Comparison of ENCODE assay signal across 10 mouse cellular contexts in the genomic region with DNA sequence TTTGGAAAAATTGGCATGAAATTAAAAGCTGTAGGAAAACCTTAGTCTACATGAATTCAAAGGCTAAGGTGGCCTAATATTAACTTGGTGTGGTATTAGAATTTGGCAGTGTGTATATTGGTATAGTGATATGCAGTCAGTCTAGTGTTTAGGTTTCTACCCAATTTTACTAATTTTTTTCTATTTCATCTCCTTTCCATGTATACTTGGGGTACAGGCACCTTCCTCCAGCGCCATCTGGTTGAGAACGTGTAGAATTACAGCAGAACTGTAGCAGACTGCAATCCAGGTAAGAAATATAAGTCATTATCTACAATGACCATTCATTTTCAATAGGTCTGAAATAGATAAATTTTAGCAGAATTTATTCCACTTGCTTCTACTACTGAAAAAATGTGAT.
A peak's percentile ranks its signal among the peaks of the same experiment; 100 is the strongest.
DNase-seq lines count a peak whose midpoint lies in the region; ATAC-seq and TF ChIP-seq lines count a peak whose summit lies in the region.
"Had no signal": no experiment of that assay in that cellular context is flagged by ENCODE, and none has a peak within 500 bp of the region (broad histone marks: within the 10 kb centered on the region; RNA-seq: fewer than 3 reads in every experiment).

No protein-coding gene starts in this region.

- H3K9ac ChIP-seq in hindbrain, postnatal 0 days (replicated peaks; ENCODE audit: low read length): no peak overlapping the region
- H3K9ac ChIP-seq in hindbrain, embryonic 12.5 days: no peak overlapping the region

- DNase-seq in cerebellum, adult 9-10 months: peak; percentile 55
- no peak for DNase-seq in cerebellum, adult 9-11 months
- DNase-seq in hindbrain, postnatal 0 days (ENCODE audit: low spot score): peak; percentile 63
- peak; percentile 27 for DNase-seq in 3T3-L1 (ENCODE audit: low read depth, low spot score)
- peak; percentile 69 for DNase-seq in brain, adult 2 months (ENCODE audit: low read depth, low spot score)
- DNase-seq in adrenal gland, postnatal 10 days: no peak
- DNase-seq: B cell, adult 2 months; kidney, adult 18-20 months had no signal

- H3K27me3 ChIP-seq in hindbrain, postnatal 0 days (ENCODE audit: insufficient read depth, low read length): no peaks in the 10 kb centered on the region
- no peaks in the 10 kb centered on the region for H3K27me3 ChIP-seq in hindbrain, embryonic 12.5 days

- H3K9me3 ChIP-seq in hindbrain, postnatal 0 days (ENCODE audit: low read length): no peaks in the 10 kb centered on the region
- H3K9me3 ChIP-seq in hindbrain, embryonic 12.5 days (replicated peaks): no peaks in the 10 kb centered on the region

- ATAC-seq in hindbrain, postnatal 0 days: peak; percentile 53; the same call in 1 of the 2 replicates
- ATAC-seq in hindbrain, embryonic 12.5 days (ENCODE audit: low FRiP score): no peak
- no peak for ATAC-seq in monocyte, adult 5-6 weeks (replicated peaks; ENCODE audit: insufficient number of reproducible peaks, low FRiP score, low TSS enrichment, poor library complexity, severe bottlenecking)

- peaks cover 9% of the 10 kb centered on the region; the same call in 1 of the 2 replicates for H3K36me3 ChIP-seq in hindbrain, postnatal 0 days (ENCODE audit: insufficient read depth, low read length)
- H3K36me3 ChIP-seq in hindbrain, embryonic 12.5 days: peaks cover 3% of the 10 kb centered on the region; the same call in 1 of the 2 replicates

- TF ChIP-seq CTCF in hindbrain, postnatal 0 days (IDR thresholded peaks at IDR 0.05; ENCODE audit: low read depth): peak; percentile 75

- H3K4me2 ChIP-seq in hindbrain, postnatal 0 days (ENCODE audit: low read depth, low read length): no peak overlapping the region
- no peak overlapping the region for H3K4me2 ChIP-seq in hindbrain, embryonic 12.5 days (replicated peaks)

- H3K4me3 ChIP-seq in hindbrain, postnatal 0 days (ENCODE audit: low read length): no peak overlapping the region
- H3K4me3 ChIP-seq in hindbrain, embryonic 12.5 days: no peak overlapping the region

- no peaks in the 10 kb centered on the region for H3K4me1 ChIP-seq in hindbrain, postnatal 0 days (ENCODE audit: insufficient read depth, low read length)
- H3K4me1 ChIP-seq in hindbrain, embryonic 12.5 days: no peaks in the 10 kb centered on the region

- H3K27ac ChIP-seq in hindbrain, postnatal 0 days: no peak overlapping the region
- no peak overlapping the region for H3K27ac ChIP-seq in hindbrain, embryonic 12.5 days

- 2% methylated on average over 2 of the region's 2 CpGs for WGBS in hindbrain, postnatal 0 days
- WGBS in hindbrain, embryonic 12.5 days: 0% methylated on average over 2 of the region's 2 CpGs

Comparison
In these comparisons a context has a peak if more than half of its experiments do, and no peak if none do; other contexts are left out.
1. DNase-seq: peak in cerebellum, adult 9-10 months (single experiment), hindbrain, postnatal 0 days (single experiment), 3T3-L1 (single experiment) and brain, adult 2 months (single experiment); none in cerebellum, adult 9-11 months (single experiment) and adrenal gland, postnatal 10 days (single experiment).